Mouse (Mus musculus) thymus, postnatal 4 days (tissue): ENCODE data around the gene Luc7l.
A peak's percentile ranks its signal among the peaks of the same experiment; 100 is the strongest.
"Not testable (repeated sequence)": the region's sequence is repeated elsewhere in the genome, so short reads cannot be mapped to it uniquely, and the experiment has no call there.

ENCODE experiments used
- DNase-seq: peaks from one replicate; pipeline ENCODE4 v3.0.0; 2021

Luc7l gene

GRCm38 (mm10) chr17:26255313-26255712, 2.6 kb downstream of the Luc7l start:
- DNase-seq = no peak

- no peak for DNase-seq
Observed at GRCm38 (mm10) chr17:26261826-26262225, 9.1 kb downstream of the Luc7l start.

- DNase-seq = no peak
Observed at GRCm38 (mm10) chr17:26262384-26262783, 9.7 kb downstream of the Luc7l start.

GRCm38 (mm10) chr17:26268851-26269250, 16.2 kb downstream of the Luc7l start:
- DNase-seq = no peak

- DNase-seq = not testable (repeated sequence)
Observed at GRCm38 (mm10) chr17:26269577-26269976, 16.9 kb downstream of the Luc7l start.

GRCm38 (mm10) chr17:26272586-26272985, 19.9 kb downstream of the Luc7l start:
- no peak for DNase-seq

- DNase-seq = no peak
Observed at GRCm38 (mm10) chr17:26275933-26276332, 23.2 kb downstream of the Luc7l start.

- peak; percentile 69 for DNase-seq
Observed at GRCm38 (mm10) chr17:26276711-26277110, 24.0 kb downstream of the Luc7l start.

GRCm38 (mm10) chr17:26286199-26286955, 33.7 kb downstream of the Luc7l start:
- DNase-seq = no peak

- no peak for DNase-seq
Observed at GRCm38 (mm10) chr17:26289475-26289874, 36.8 kb downstream of the Luc7l start.

- DNase-seq = not testable (repeated sequence)
Observed at GRCm38 (mm10) chr17:26298318-26298717, 45.6 kb downstream of the Luc7l start.

- DNase-seq = peak; percentile 71
Observed at GRCm38 (mm10) chr17:26314291-26314690, 61.6 kb downstream of the Luc7l start.

GRCm38 (mm10) chr17:26315474-26315873, 62.8 kb downstream of the Luc7l start:
- no peak for DNase-seq

- DNase-seq = no peak
Observed at GRCm38 (mm10) chr17:26318441-26318840, 65.7 kb downstream of the Luc7l start.
